9 mouse cellular contexts compared by ENCODE assay signal in genomic region chr2:33583317-33583716, GRCm38 (mm10). TPM values are rescaled to one million over a fixed set of nuclear protein-coding genes. Genes with fewer than 3 reads are reported as not detected.
A peak's percentile ranks its signal among the peaks of the same experiment; 100 is the strongest.
DNase-seq lines count a peak whose midpoint lies in the region; ATAC-seq and TF ChIP-seq lines count a peak whose summit lies in the region.
"Had no signal": no experiment of that assay in that cellular context is flagged by ENCODE, and none has a peak within 500 bp of the region (broad histone marks: within the 10 kb centered on the region; RNA-seq: fewer than 3 reads in every experiment).

No protein-coding gene starts in this region.

- H3K4me2 ChIP-seq in midbrain, embryonic 11.5 days: no peak overlapping the region
- H3K4me2 ChIP-seq in midbrain, embryonic 16.5 days (ENCODE audit: low read length): no peak overlapping the region
- no peak overlapping the region for H3K4me2 ChIP-seq in hindbrain, postnatal 0 days (ENCODE audit: low read depth, low read length)

- H3K9ac ChIP-seq in midbrain, embryonic 11.5 days (ENCODE audit: low read length): 0 out of 2 replicates have a peak overlapping the region, but pooled peaks have one; percentile 16
- no peak overlapping the region for H3K9ac ChIP-seq in midbrain, embryonic 16.5 days (ENCODE audit: low read depth, low read length)
- no peak overlapping the region for H3K9ac ChIP-seq in hindbrain, postnatal 0 days (replicated peaks; ENCODE audit: low read length)

- 10% methylated on average over 4 of the region's 4 CpGs for WGBS in midbrain, embryonic 11.5 days
- WGBS in midbrain, embryonic 16.5 days: 13% methylated on average over 4 of the region's 4 CpGs
- 12% methylated on average over 4 of the region's 4 CpGs for WGBS in hindbrain, postnatal 0 days

- DNase-seq in embryo, embryonic 10 days (ENCODE audit: low spot score): peak; percentile 66
- no peak for DNase-seq in embryo, embryonic 9.5 days (ENCODE audit: extremely low spot score)
- peak; percentile 90 for DNase-seq in midbrain, embryonic 11.5 days (ENCODE audit: low spot score, missing footprints)
- peak; percentile 53 for DNase-seq in hindbrain, postnatal 0 days (ENCODE audit: low spot score)
- peak; percentile 57 for DNase-seq in right cerebral cortex, postnatal 14 days
- DNase-seq in ovary, postnatal 10 days (ENCODE audit: low spot score): no peak

- H3K27me3 ChIP-seq in midbrain, embryonic 11.5 days (ENCODE audit: control insufficient read depth, insufficient read depth, low read length): peaks cover 87% of the 10 kb centered on the region
- peaks cover 34% of the 10 kb centered on the region for H3K27me3 ChIP-seq in midbrain, embryonic 16.5 days (ENCODE audit: control insufficient read depth, insufficient read depth, low read depth, low read length)
- peaks cover 36% of the 10 kb centered on the region for H3K27me3 ChIP-seq in hindbrain, postnatal 0 days (ENCODE audit: insufficient read depth, low read length)

- H3K27ac ChIP-seq in midbrain, embryonic 11.5 days (ENCODE audit: low read depth, low read length): peak overlapping the region; percentile 47; the same call in 1 of the 2 replicates
- H3K27ac ChIP-seq in midbrain, embryonic 16.5 days (ENCODE audit: low read length): no peak overlapping the region
- no peak overlapping the region for H3K27ac ChIP-seq in hindbrain, postnatal 0 days

- H3K4me3 ChIP-seq in midbrain, embryonic 11.5 days (ENCODE audit: low read depth, low read length): no peak overlapping the region
- no peak overlapping the region for H3K4me3 ChIP-seq in midbrain, embryonic 16.5 days (ENCODE audit: low read depth, low read length)
- H3K4me3 ChIP-seq in hindbrain, postnatal 0 days (ENCODE audit: low read length): no peak overlapping the region

- peaks cover 50% of the 10 kb centered on the region for H3K4me1 ChIP-seq in midbrain, embryonic 11.5 days (ENCODE audit: control insufficient read depth, insufficient read depth, low read length)
- H3K4me1 ChIP-seq in midbrain, embryonic 16.5 days (ENCODE audit: control insufficient read depth, insufficient read depth, low read length): peaks cover 34% of the 10 kb centered on the region
- H3K4me1 ChIP-seq in hindbrain, postnatal 0 days (ENCODE audit: insufficient read depth, low read length): peaks cover 7% of the 10 kb centered on the region; the same call in 1 of the 2 replicates

- no peak for ATAC-seq in midbrain, embryonic 11.5 days (ENCODE audit: low FRiP score)
- ATAC-seq in midbrain, embryonic 16.5 days: no peak
- ATAC-seq in hindbrain, postnatal 0 days: no peak; the same call in 1 of the 2 replicates
- ATAC-seq in monocyte, adult 5-6 weeks (replicated peaks; ENCODE audit: insufficient number of reproducible peaks, low FRiP score, low TSS enrichment, poor library complexity, severe bottlenecking): no peak

- no peaks in the 10 kb centered on the region for H3K9me3 ChIP-seq in midbrain, embryonic 11.5 days (ENCODE audit: control insufficient read depth, low read length)
- H3K9me3 ChIP-seq in midbrain, embryonic 16.5 days (replicated peaks; ENCODE audit: control insufficient read depth, low read length, poor library complexity, severe bottlenecking): no peaks in the 10 kb centered on the region
- H3K9me3 ChIP-seq in hindbrain, postnatal 0 days (ENCODE audit: low read length): no peaks in the 10 kb centered on the region

- TF ChIP-seq CTCF in hindbrain, postnatal 0 days (IDR thresholded peaks at IDR 0.05; ENCODE audit: low read depth): peak; percentile 70

- H3K36me3 ChIP-seq in midbrain, embryonic 11.5 days (ENCODE audit: control insufficient read depth, insufficient read depth, low read length): no peaks in the 10 kb centered on the region
- H3K36me3 ChIP-seq in midbrain, embryonic 16.5 days (ENCODE audit: control insufficient read depth, insufficient read depth, low read length): no peaks in the 10 kb centered on the region
- no peaks in the 10 kb centered on the region for H3K36me3 ChIP-seq in hindbrain, postnatal 0 days (ENCODE audit: insufficient read depth, low read length)

RNA-seq across cellular contexts. Expression of gene Lmx1b, which starts 57.0 kb away (rescaled TPM):
- 2.0 and 2.2 TPM in 2 replicates for polyA plus RNA-seq in midbrain, embryonic 11.5 days (2014; fragmentation: Nextera tagmentation; extraction: Ambion mirVana)
- 0.95 and 0.98 TPM in 2 replicates for polyA plus RNA-seq in midbrain, embryonic 16.5 days (2015; fragmentation: Nextera tagmentation; extraction: Ambion mirVana)
- total RNA-seq in hindbrain, postnatal 0 days (2014; rRNA removed): 17.3 and 21.1 TPM in 2 replicates
- polyA plus RNA-seq in hindbrain, postnatal 0 days (2015; fragmentation: Nextera tagmentation; extraction: Ambion mirVana): 2.1 and 2.2 TPM in 2 replicates
- not detected in 3 replicates for total RNA-seq in monocyte, adult 5-6 weeks (2017)
- polyA plus RNA-seq: stomach, embryonic 16.5 days had no signal

Comparison
In these comparisons a context has a peak if more than half of its experiments do, and no peak if none do; other contexts are left out.
1. DNase-seq: peak in embryo, embryonic 10 days (single experiment), midbrain, embryonic 11.5 days (single experiment), hindbrain, postnatal 0 days (single experiment) and right cerebral cortex, postnatal 14 days (single experiment); none in embryo, embryonic 9.5 days (single experiment) and ovary, postnatal 10 days (single experiment).